ENCODE assay signal across 7 mouse cellular contexts in genomic region chr12:29937308-29937707, GRCm38 (mm10). TPM values are rescaled to one million over a fixed set of nuclear protein-coding genes. Genes with fewer than 3 reads are reported as not detected.
A peak's percentile ranks its signal among the peaks of the same experiment; 100 is the strongest.
DNase-seq lines count a peak whose midpoint lies in the region; ATAC-seq lines count a peak whose summit lies in the region.

Gene Pxdn (plus strand): TSS chr12:29937608.

- no peak for ATAC-seq in neural tube, embryonic 11.5 days (ENCODE audit: insufficient read depth, low FRiP score, low TSS enrichment)
- no peak for ATAC-seq in forebrain, embryonic 12.5 days (ENCODE audit: low FRiP score)
- no peak for ATAC-seq in hindbrain, embryonic 15.5 days (ENCODE audit: low FRiP score, low read depth)

- peak within 1 kb of the TSS; percentile 80 for H3K4me3 ChIP-seq in neural tube, embryonic 11.5 days (ENCODE audit: low read depth, low read length)
- peak within 1 kb of the TSS; percentile 86 for H3K4me3 ChIP-seq in forebrain, embryonic 12.5 days (replicated peaks)
- H3K4me3 ChIP-seq in hindbrain, embryonic 15.5 days = peak within 1 kb of the TSS; percentile 91
- peak within 1 kb of the TSS; percentile 95 for H3K4me3 ChIP-seq in midbrain, embryonic 10.5 days

- 29% methylated on average over 8 of the region's 8 CpGs for WGBS in neural tube, embryonic 11.5 days
- 27% methylated on average over 8 of the region's 8 CpGs for WGBS in forebrain, embryonic 12.5 days
- 32% methylated on average over 8 of the region's 8 CpGs for WGBS in hindbrain, embryonic 15.5 days
- 29% methylated on average over 8 of the region's 8 CpGs for WGBS in midbrain, embryonic 10.5 days

- H3K27me3 ChIP-seq in neural tube, embryonic 11.5 days (ENCODE audit: control insufficient read depth, insufficient read depth, low read length) = no peaks in the 10 kb centered on the region
- H3K27me3 ChIP-seq in forebrain, embryonic 12.5 days = peaks cover 10% of the 10 kb centered on the region; the same call in 1 of the 2 replicates
- no peaks in the 10 kb centered on the region for H3K27me3 ChIP-seq in hindbrain, embryonic 15.5 days
- peaks cover 18% of the 10 kb centered on the region for H3K27me3 ChIP-seq in midbrain, embryonic 10.5 days (ENCODE audit: low read depth, poor library complexity, severe bottlenecking)

- no peaks in the 10 kb centered on the region; the same call in 1 of the 2 replicates for H3K36me3 ChIP-seq in neural tube, embryonic 11.5 days (ENCODE audit: control insufficient read depth, insufficient read depth, low read length)
- H3K36me3 ChIP-seq in forebrain, embryonic 12.5 days (replicated peaks) = 0 out of 2 replicates have a peak, but pooled peaks cover 9% of the 10 kb centered on the region
- H3K36me3 ChIP-seq in hindbrain, embryonic 15.5 days = no peaks in the 10 kb centered on the region
- H3K36me3 ChIP-seq in midbrain, embryonic 10.5 days = peaks cover 18% of the 10 kb centered on the region

- peak within 1 kb of the TSS; percentile 51 for H3K27ac ChIP-seq in neural tube, embryonic 11.5 days (ENCODE audit: low read depth, low read length)
- peak within 1 kb of the TSS; percentile 90 for H3K27ac ChIP-seq in forebrain, embryonic 12.5 days
- H3K27ac ChIP-seq in hindbrain, embryonic 15.5 days (replicated peaks) = peak within 1 kb of the TSS; percentile 92
- H3K27ac ChIP-seq in midbrain, embryonic 10.5 days (replicated peaks) = peak within 1 kb of the TSS; percentile 99

- H3K9me3 ChIP-seq in neural tube, embryonic 11.5 days (ENCODE audit: control insufficient read depth, low read length) = no peaks in the 10 kb centered on the region
- no peaks in the 10 kb centered on the region for H3K9me3 ChIP-seq in forebrain, embryonic 12.5 days
- no peaks in the 10 kb centered on the region for H3K9me3 ChIP-seq in hindbrain, embryonic 15.5 days
- no peaks in the 10 kb centered on the region for H3K9me3 ChIP-seq in midbrain, embryonic 10.5 days (replicated peaks)

- DNase-seq in neural tube, embryonic 11.5 days (ENCODE audit: low spot score) = no peak
- DNase-seq in neural tube, embryonic 10.5 days (ENCODE audit: extremely low spot score, low spot score) = no peak
- no peak for DNase-seq in midbrain, embryonic 10.5 days (ENCODE audit: low spot score)
- DNase-seq in thymus, postnatal 0 days (ENCODE audit: low spot score) = no peak
- no peak for DNase-seq in kidney, postnatal 14 days

- peak within 1 kb of the TSS; percentile 86 for H3K9ac ChIP-seq in neural tube, embryonic 11.5 days (ENCODE audit: low read length)
- H3K9ac ChIP-seq in forebrain, embryonic 12.5 days = peak within 1 kb of the TSS; percentile 91
- peak within 1 kb of the TSS; percentile 88 for H3K9ac ChIP-seq in hindbrain, embryonic 15.5 days

- peaks cover 18% of the 10 kb centered on the region for H3K4me1 ChIP-seq in neural tube, embryonic 11.5 days (ENCODE audit: control insufficient read depth, insufficient read depth, low read length)
- peaks cover 31% of the 10 kb centered on the region for H3K4me1 ChIP-seq in forebrain, embryonic 12.5 days
- peaks cover 37% of the 10 kb centered on the region for H3K4me1 ChIP-seq in hindbrain, embryonic 15.5 days (replicated peaks)
- peaks cover 52% of the 10 kb centered on the region for H3K4me1 ChIP-seq in midbrain, embryonic 10.5 days

- H3K4me2 ChIP-seq in neural tube, embryonic 11.5 days (ENCODE audit: low read depth) = peak within 1 kb of the TSS; percentile 85
- peak within 1 kb of the TSS; percentile 87 for H3K4me2 ChIP-seq in forebrain, embryonic 12.5 days
- peak within 1 kb of the TSS; percentile 75 for H3K4me2 ChIP-seq in hindbrain, embryonic 15.5 days

RNA-seq across cellular contexts. Expression of gene Pxdn, which starts in this region (rescaled TPM):
- 90.5 and 93.5 TPM in 2 replicates for polyA plus RNA-seq in neural tube, embryonic 11.5 days (2014; fragmentation: Nextera tagmentation; extraction: Ambion mirVana)
- 67.6 and 72.1 TPM in 2 replicates for polyA plus RNA-seq in forebrain, embryonic 12.5 days (2016; fragmentation: Nextera tagmentation; extraction: Ambion mirVana)
- polyA plus RNA-seq in hindbrain, embryonic 15.5 days (2015; fragmentation: Nextera tagmentation; extraction: Ambion mirVana) = 46.9 and 48.6 TPM in 2 replicates
- 72.5 and 84.4 TPM in 2 replicates for polyA plus RNA-seq in midbrain, embryonic 10.5 days (2016; fragmentation: Nextera tagmentation; extraction: Ambion mirVana)
- 6.8 and 6.9 TPM in 2 replicates for polyA plus RNA-seq in thymus, postnatal 0 days (2015; fragmentation: Nextera tagmentation; extraction: Ambion mirVana)
